Mouse (Mus musculus) midbrain, embryonic 14.5 days (tissue): ENCODE results near the gene Sectm1a. TPM values are rescaled to one million over a fixed set of nuclear protein-coding genes. Genes with fewer than 3 reads are reported as not detected.

Experiments used
- ATAC-seq: fragments of 200-750 bp; cut with Nextera tagmentation; 2 replicates; pipeline ENCODE4 v1.8.0; 2017; ENCODE audit warnings: moderate number of reproducible peaks, moderate library complexity; ENCODE audit not compliant: low FRiP score, low TSS enrichment
- DNase-seq: peaks from one replicate; pipeline ENCODE4 v3.0.0-alpha.2; 2015
- H3K27ac ChIP-seq: fragments of 300-500 bp; sonication (generic); replicated peaks from 2 replicates; pipeline ENCODE4 v1.5.1; 2014; ENCODE audit warnings: mild to moderate bottlenecking, low read depth, low read length, moderate library complexity
- H3K27me3 ChIP-seq: fragments of 300-500 bp; sonication (generic); 2 replicates; pipeline ENCODE4 v1.6.1; 2014; ENCODE audit warnings: low read length, control low read depth, mixed read lengths; ENCODE audit not compliant: control insufficient read depth, insufficient read depth
- H3K36me3 ChIP-seq: fragments of 300-500 bp; sonication (generic); 2 replicates; pipeline ENCODE4 v1.6.1; 2014; ENCODE audit warnings: low read length, control low read depth; ENCODE audit not compliant: control insufficient read depth, insufficient read depth
- H3K4me1 ChIP-seq: fragments of 300-500 bp; sonication (generic); 2 replicates; pipeline ENCODE4 v1.6.1; 2014; ENCODE audit warnings: mild to moderate bottlenecking, antibody characterized with exemption, low read length, control low read depth; ENCODE audit not compliant: control insufficient read depth, insufficient read depth
- H3K4me2 ChIP-seq: fragments of 300-500 bp; sonication (generic); 2 replicates; pipeline ENCODE4 v1.6.1; 2014; ENCODE audit warnings: mild to moderate bottlenecking, low read length, moderate library complexity
- H3K4me3 ChIP-seq: fragments of 300-500 bp; sonication (generic); replicated peaks from 2 replicates; pipeline ENCODE4 v1.5.1; 2014; ENCODE audit warnings: low read depth, low read length
- H3K9ac ChIP-seq: fragments of 300-500 bp; sonication (generic); replicated peaks from 2 replicates; pipeline ENCODE4 v1.6.1; 2014; ENCODE audit warnings: mild to moderate bottlenecking, low read length, moderate library complexity
- H3K9me3 ChIP-seq: fragments of 300-500 bp; sonication (generic); 2 replicates; pipeline ENCODE4 v1.6.1; 2016; ENCODE audit warnings: low read length, control low read depth, mixed read lengths; ENCODE audit not compliant: control insufficient read depth
- WGBS: fragments of 180-500 bp; shearing (Covaris S2); extraction: QIAGEN DNeasy Blood & Tissue Kit; methylation state at CpG from one replicate; pipeline ENCODE4 v1.1.7; 2014; 5-methylcytosine and 5-hydroxymethylcytosine counted together
- polyA plus RNA-seq: library from polyadenylated mRNA; unstranded; fragments of >200 nt; fragmentation: Nextera tagmentation; extraction: Ambion mirVana; gene quantifications from 2 replicates; pipeline ENCODE4 v1.2.1, GENCODE M21; 2014

The Sectm1a gene
- polyA plus RNA-seq, 1 experiment from 2014 or later: not detected

DNA sequence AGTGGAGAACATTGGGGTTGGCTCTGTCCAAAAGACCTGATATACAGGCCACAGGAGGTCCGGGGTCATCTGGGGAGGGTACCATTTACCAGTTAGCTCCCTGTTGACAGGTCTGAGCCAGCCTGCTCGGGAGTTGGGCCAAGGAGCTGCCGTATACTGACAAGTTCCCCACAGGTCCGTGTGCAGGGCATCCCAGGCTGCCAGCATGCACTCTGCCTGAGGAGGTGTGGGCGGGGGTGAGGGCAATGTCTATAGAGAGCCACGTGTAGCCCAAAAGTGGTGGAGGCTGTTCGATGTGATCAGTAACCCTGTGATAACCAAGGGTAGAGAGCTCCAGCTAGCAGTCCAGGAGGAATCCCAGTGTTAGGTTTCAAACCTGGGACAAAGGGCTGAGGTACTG is 18.7 kb upstream of the Sectm1a start:
- 77% methylated on average over 7 of the region's 7 CpGs for WGBS
- DNase-seq: no peak

DNA sequence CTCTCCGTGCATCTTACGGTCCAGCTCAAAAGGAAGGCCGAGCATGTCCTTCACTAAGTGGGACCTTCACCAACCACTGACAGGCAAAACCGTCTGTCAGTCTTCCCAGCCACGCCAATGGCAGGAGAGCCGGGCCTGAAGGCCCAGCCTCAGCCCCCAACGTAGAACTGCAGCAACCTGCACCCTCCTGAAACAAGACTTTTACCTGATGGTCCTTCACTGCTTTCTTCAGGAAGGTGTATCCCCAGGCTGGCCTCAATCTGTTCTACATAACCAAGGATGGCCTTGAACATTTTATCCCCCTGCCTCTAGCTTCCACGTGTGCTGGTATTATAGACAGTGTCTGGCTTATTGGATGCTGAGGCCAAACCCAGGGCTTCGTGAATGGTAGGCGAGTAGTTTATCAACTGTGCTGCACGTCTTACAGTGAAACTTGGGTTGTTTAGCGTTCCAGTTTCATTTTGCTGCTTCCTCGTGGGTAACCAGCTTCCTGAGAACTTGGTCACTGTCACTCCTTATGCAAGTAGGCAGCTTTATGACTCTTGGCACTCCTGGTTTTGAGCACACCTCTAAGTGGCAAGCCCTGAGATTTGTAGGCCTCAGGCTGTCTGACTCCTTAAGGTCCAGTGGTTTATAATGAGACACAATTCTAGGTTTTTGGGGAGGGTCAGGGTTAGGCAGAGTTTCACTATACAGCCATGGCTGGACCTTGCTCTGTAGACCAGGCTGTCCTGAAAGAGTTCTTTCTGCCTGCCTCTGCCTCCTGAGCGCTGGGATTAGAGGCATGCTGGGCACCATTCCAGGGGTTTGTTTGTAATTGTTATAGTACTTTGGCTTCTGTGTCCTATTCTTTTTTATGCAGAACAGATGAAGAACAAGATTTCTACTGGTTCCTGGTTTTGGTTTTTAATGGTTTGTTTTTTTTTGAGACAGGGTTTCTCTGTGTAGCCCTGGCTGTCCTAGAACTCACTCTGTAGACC is 11.9 kb upstream of the Sectm1a start:
- Histone ChIP-seq H3K27ac (no peak overlapping the region), H3K36me3 (no peaks in the 10 kb centered on the region), H3K27me3 (no peaks in the 10 kb centered on the region), H3K9me3 (no peaks in the 10 kb centered on the region), H3K9ac (no peak overlapping the region), H3K4me2 (no peak overlapping the region), H3K4me1 (no peaks in the 10 kb centered on the region), H3K4me3 (no peak overlapping the region)
- 91% methylated on average over 14 of the region's 14 CpGs for WGBS
- ATAC-seq (no peak), DNase-seq (no peak)

More for the DNA sequence above, 18.7 kb upstream of the Sectm1a start:
- Histone ChIP-seq H3K9ac (no peak overlapping the region), H3K9me3 (0 out of 2 replicates have a peak, but pooled peaks cover 2% of the 10 kb centered on the region), H3K4me3 (no peak overlapping the region), H3K27me3 (no peaks in the 10 kb centered on the region), H3K4me1 (no peaks in the 10 kb centered on the region), H3K4me2 (no peak overlapping the region), H3K27ac (no peak overlapping the region), H3K36me3 (no peaks in the 10 kb centered on the region)
- ATAC-seq: no peak

DNA sequence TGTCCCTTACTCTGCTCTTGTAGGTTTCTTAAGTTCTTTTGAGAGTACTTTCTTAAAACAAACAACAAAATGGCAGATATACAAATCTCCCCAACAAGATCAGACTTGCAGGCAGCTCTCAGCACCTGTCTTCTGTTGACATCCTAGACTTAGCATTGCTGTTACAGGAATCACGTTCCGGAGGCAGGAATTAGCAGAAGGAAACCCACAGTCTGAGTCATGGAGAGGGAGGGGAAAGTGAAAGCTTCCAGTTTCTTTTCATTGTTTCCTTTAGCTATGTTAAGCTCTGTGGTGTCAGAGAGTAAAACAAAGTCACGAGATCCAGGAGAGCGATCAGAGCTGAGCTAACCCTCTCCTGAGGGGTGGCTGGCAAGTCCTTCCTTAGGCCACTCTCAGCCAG is 9.9 kb upstream of the Sectm1a start:
- no peak overlapping the region for H3K27ac ChIP-seq
- H3K27me3 ChIP-seq: no peaks in the 10 kb centered on the region
- H3K9me3 ChIP-seq: no peaks in the 10 kb centered on the region
- H3K36me3 ChIP-seq: no peaks in the 10 kb centered on the region
- H3K4me2 ChIP-seq: no peak overlapping the region
- H3K4me3 ChIP-seq: no peak overlapping the region
- DNase-seq (no peak), ATAC-seq (no peak)
- WGBS: 67% methylated on average over 4 of the region's 4 CpGs
- H3K9ac ChIP-seq: no peak overlapping the region
- no peaks in the 10 kb centered on the region for H3K4me1 ChIP-seq

DNA sequence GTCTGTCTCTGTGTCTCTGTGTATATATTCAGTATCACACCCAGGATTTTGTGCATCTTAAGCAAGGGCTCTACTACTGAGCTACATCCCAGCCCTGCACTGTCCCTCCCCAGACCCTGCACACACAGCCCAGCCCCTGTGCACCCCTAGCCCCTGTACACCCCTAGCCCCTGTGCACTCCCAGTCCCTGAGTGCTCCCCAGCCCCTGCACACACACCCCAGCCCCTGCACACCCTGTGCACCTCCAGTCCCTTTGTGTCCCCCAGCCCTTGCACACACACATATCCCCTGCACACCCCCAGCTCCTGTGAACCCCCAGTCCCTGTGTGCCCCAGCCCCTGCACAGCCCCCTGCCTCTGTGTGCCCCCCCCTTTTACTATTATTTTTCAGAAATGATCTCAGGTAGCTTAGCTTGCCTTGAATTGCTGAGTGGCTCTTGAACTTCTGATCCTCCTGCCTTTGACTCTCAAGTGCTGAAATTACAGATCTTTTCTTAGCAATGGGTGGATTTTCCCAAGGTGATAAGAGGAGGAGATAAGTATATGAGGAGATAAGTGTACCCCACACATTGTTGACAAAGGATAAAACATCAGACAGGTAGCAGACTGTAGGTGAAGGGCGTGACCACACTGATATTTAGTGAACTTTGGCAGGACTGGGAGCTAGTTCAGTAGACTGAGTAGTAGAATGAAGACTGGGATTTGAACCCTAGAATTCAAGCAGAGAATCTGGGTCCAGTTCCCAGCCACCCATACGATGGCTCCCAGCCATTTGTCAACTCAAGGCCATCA is 8.9 kb upstream of the Sectm1a start:
- DNase-seq (no peak), ATAC-seq (no peak)
- no peaks in the 10 kb centered on the region for H3K9me3 ChIP-seq
- no peak overlapping the region for H3K27ac ChIP-seq
- H3K36me3 ChIP-seq: no peaks in the 10 kb centered on the region
- H3K4me3 ChIP-seq: no peak overlapping the region
- no peak overlapping the region for H3K4me2 ChIP-seq
- WGBS: 87% methylated on average over 2 of the region's 2 CpGs
- H3K27me3 ChIP-seq: no peaks in the 10 kb centered on the region
- H3K4me1 ChIP-seq: no peaks in the 10 kb centered on the region
- no peak overlapping the region for H3K9ac ChIP-seq

DNA sequence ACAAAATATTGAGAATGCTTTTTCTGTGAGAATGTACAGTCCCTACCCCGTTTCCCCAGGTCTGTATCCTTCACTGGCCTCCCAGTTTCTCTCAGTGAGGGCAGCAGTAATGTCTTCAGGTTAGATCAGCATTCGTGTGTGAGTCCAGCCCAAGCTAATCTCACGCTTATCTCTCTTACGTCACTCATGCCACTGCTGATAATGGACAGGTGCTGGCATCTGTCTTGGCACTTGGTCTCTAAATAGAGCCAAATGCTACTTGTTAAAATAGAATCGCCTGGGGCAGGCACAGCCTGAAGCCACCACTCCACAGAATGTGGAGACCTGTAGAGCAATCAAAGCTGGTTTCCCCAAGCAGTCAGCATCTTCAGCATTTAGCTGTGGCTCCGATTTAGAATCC is 8.0 kb upstream of the Sectm1a start:
- no peak overlapping the region for H3K4me2 ChIP-seq
- no peaks in the 10 kb centered on the region for H3K9me3 ChIP-seq
- no peak overlapping the region for H3K4me3 ChIP-seq
- 86% methylated on average over 6 of the region's 6 CpGs for WGBS
- H3K9ac ChIP-seq: no peak overlapping the region
- no peaks in the 10 kb centered on the region for H3K27me3 ChIP-seq
- no peaks in the 10 kb centered on the region for H3K4me1 ChIP-seq
- H3K36me3 ChIP-seq: no peaks in the 10 kb centered on the region
- ATAC-seq: no peak
- no peak overlapping the region for H3K27ac ChIP-seq
- no peak for DNase-seq

DNA sequence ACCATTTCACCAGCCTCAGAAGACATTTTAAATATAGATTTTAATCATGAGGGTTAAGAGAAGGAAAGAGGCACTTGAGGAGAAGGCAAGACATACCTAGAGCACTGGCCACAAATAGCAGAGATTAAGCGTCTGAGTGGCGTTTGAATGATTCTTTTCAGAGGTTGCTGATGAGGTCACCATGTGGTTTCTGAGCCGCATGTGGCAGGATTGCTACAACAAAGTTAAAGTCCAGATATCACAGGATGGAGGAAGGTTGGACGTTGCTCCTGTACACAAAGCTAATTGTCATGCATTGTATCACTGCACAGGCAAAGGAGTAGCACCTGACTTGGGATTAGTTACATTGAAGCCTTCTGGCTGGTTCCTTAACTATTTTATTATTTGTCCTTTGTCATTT is 5.3 kb upstream of the Sectm1a start:
- Histone ChIP-seq H3K9ac (no peak overlapping the region), H3K9me3 (no peaks in the 10 kb centered on the region), H3K27ac (no peak overlapping the region), H3K4me3 (no peak overlapping the region), H3K36me3 (no peaks in the 10 kb centered on the region), H3K4me1 (no peaks in the 10 kb centered on the region), H3K4me2 (no peak overlapping the region), H3K27me3 (no peaks in the 10 kb centered on the region)
- 48% methylated on average over 4 of the region's 4 CpGs for WGBS
- no peak for DNase-seq
- no peak for ATAC-seq

DNA sequence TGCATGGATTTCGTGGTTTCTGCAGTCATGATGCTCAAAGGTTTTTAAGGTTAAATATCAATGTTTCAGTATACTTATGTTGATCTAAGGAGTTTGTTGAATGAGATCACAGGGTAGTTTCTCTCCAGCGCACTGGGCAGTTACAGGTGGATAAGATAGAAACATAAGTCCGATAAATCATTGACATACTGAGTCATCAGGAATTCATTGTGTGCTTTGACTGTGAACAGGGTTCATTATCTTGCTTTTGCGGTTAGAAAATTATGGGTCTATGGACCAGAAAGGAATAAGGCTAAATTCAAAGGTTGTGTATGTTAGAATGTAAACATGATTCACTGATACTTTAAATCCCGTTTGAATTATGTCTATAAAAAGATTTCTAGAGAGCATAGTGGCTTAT is 4.2 kb upstream of the Sectm1a start:
- no peak overlapping the region for H3K4me2 ChIP-seq
- H3K36me3 ChIP-seq: no peaks in the 10 kb centered on the region
- H3K4me1 ChIP-seq: no peaks in the 10 kb centered on the region
- H3K9me3 ChIP-seq: no peaks in the 10 kb centered on the region
- H3K4me3 ChIP-seq: no peak overlapping the region
- DNase-seq (no peak), ATAC-seq (no peak)
- H3K27me3 ChIP-seq: no peaks in the 10 kb centered on the region
- no peak overlapping the region for H3K9ac ChIP-seq
- no peak overlapping the region for H3K27ac ChIP-seq
- WGBS: 77% methylated on average over 5 of the region's 5 CpGs

DNA sequence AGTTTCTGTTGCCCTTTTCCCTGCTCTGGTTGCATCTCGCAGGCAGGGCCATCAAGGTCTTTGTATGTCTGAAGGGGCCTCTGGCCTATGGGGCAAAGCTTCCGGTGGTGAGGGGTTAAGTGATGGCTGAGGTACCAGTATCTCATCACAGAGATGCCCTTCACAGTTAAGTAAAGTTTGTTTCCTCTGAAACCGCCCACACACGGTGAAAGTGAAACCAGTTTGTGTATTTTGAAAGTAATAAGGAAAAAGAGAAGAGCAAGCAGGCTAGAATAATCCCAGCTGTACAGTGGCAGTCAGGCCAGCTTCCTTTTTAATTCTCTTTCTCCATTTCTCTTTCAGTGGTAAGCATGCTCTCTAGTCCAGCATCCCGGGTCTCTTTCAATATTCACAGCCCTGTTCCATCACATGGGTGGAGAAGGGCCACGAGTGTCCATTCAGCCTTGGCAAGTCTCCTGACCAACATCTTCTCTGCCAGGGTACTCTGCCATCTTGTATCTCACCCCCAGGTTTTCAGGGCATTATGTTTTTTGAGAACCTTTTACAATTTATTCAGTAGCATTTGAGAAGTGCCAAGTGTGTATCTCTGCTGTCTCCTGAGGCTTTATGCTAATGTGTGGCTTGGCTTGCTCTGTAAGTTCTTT is 2.0 kb upstream of the Sectm1a start:
- Histone ChIP-seq H3K4me1 (no peaks in the 10 kb centered on the region), H3K36me3 (no peaks in the 10 kb centered on the region), H3K4me2 (no peak overlapping the region), H3K27me3 (no peaks in the 10 kb centered on the region), H3K27ac (no peak overlapping the region), H3K9me3 (no peaks in the 10 kb centered on the region), H3K4me3 (no peak overlapping the region), H3K9ac (no peak overlapping the region)
- ATAC-seq (no peak), DNase-seq (no peak)
- WGBS: 82% methylated on average over 6 of the region's 6 CpGs
